Mouse (Mus musculus) lung, postnatal 4 days (tissue): ENCODE measurements around the gene Pla2g4f.

Experiments used
- DNase-seq, 2 experiments: peaks; one replicate each; pipeline ENCODE4 v3.0.0; 2021

Pla2g4f gene

DNA sequence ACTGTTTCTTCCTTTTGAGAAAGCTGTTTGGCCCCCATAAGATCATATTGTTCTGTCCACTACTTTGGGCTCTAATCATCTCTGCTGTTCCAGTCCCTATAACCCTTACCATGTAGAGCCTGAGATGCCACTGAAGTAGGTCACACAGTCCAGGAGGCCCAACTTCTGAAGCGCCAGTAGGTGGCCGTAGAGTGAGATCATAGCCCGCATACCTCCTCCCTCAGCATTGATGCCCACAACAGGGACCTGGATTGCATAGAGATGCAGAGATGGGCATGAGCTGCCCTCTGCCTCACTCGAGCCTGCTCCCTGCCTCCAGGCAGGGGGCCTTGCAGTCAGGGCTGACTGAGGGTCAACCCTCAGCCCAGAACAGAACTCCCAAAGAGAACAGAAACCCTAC lies 37.0 kb downstream of the Pla2g4f start:
- DNase-seq: no peak

DNA sequence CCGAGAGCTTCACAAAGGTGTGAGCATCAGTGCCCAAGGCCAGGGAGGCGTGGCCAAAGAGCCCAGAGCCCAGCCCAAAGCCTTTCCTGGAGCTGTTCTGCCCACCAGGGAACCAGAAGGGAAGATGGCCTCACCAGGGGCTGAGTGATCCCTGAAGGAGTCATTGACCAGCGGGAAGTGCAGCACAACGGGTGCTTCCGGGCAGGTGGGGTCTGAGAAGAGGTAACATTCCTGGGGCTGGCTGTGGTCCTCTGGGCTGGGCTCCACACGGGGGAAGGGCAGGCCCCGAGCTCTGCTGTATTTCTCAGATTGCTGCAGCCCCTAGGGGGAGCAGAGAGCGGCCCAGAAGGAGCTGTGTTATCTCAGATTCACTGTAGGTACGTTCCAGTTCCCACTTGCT lies 45.3 kb downstream of the Pla2g4f start:
- peak; percentile 27 to 39 for DNase-seq

DNA sequence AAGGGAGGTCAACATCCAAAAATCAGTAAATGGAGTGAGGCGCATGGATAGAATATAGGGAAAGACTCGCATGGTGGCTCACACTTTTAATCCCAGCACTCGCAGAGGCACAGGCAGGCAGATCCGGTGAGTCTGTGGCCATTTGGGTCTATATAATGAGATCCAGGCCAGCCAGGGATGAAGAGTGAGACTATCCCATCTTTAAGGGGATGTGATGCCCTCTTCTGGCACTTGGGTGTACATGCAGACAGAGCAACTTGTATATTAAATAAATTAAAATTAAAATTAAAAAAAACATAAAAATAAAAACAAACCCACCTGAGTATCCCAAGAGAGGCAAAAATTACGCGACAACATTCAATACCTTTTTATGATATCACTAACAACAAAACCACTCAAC lies 48.4 kb downstream of the Pla2g4f start:
- no peak for DNase-seq

DNA sequence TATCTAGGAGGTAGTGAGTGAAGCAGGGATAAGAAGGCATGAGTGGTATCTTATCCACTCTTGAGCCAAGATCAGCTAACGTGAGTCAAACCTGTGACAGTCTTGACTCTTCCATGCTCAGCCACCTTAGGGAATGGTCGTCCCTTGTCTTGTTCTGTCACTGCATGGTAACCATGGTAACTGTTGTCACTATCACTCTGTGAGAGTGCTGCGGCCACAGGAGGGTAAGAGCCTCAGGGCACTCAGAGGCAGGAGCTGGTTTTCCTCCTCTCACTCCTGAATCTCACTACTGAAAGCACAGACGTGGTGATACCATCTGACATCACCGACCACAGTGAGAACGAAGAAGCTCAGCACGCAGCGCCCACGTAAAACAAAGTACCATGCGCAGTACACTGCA lies 49.1 kb downstream of the Pla2g4f start:
- DNase-seq: no peak

DNA sequence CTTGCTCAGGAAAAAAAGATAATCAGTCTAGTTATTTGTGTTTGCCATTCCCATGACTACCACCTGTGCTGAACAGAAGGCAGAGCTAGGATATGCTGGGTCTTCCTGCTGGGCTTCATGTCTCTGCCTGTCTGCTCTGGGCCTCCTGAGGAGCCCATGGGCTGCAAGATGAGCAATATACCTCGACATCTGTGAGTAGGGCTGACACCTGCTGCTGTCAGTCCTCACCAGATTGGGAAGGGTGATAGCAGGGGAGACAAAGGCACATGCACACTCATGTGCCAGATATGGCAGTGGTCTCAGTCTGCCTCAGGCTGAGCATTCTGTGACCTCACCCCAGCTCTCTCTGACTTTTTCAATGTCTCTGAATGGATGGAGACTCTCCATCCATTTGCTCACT lies 51.1 kb downstream of the Pla2g4f start:
- DNase-seq: no peak

DNA sequence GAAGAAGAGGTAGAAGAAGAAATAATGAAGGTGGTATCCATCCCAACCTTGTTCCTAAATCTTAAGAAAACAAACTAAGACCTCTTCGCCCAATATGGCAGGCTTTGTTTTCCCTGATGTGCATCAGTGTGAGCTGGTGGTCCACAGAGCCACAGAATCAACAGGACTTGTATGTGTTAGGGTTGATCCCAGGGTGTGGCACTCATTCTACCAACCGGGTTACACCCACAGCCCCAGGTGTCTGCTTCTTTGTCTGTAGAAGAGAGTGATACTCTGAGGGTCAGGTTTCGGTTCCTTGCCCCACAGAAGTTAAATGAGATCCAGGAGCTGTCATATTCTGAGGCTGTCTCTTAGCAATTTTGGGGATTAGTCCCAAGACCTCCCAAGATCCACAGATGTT lies 52.6 kb downstream of the Pla2g4f start:
- no peak for DNase-seq

DNA sequence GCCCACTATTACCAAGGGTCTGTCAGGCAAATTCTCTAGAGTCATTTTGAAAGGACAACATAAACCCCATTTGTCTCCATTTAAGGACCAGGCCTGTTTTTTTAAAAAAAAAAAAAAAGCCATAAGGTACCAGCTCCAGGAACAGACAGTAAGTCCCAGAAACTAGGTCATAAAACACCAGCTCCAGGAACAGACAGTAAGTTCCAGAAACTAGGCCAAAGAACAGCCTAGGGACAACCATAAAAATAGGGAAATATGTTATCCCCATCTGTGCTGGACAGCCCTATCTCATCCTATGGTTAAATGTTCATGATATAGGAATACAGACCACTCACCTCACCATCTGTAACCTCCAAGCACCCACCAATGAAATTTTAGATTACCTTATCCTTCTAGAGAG lies 57.7 kb downstream of the Pla2g4f start:
- no peak for DNase-seq

DNA sequence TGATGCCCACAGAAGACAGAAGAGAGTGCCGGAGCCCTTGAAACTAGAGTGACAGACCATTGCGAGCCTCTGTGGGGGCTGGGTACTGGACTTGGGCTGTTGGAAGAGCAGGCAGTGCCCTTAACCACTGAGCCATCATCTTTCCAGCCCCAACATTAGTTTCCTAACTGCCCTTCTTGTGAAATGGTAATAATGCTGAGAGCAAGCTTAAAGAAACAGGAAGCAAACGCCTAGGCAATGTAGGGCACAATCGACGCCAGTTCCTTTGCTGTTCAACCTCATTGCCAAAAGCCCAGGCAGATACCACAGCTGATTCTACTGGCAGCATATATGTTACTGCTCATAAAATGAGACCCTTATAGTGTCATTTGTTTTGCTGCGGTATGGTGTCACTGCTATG lies 61.3 kb downstream of the Pla2g4f start:
- DNase-seq: no peak
